Mouse (Mus musculus) lung, postnatal 0 days (tissue): ENCODE measurements around the gene Supt3.

Experiments used
- CTCF ChIP-seq: IDR thresholded peaks from 2 replicates; pipeline ENCODE4 v1.5.1; 2016; ENCODE audit warnings: antibody characterized with exemption, mild to moderate bottlenecking
- EP300 ChIP-seq: IDR thresholded peaks from 2 replicates; pipeline ENCODE4 v1.6.1; 2016; ENCODE audit warnings: antibody characterized with exemption, mild to moderate bottlenecking, control low read depth

- TF ChIP-seq CTCF (peak; percentile 27), EP300 (no peak)
Observed at GRCm38 (mm10) chr17:44777337-44777804, 419 bp downstream of the Supt3 start.
